ENCODE assay signal across 33 mouse cellular contexts in genomic region chr2:144763706-144764105, GRCm38 (mm10). TPM values are rescaled to one million over a fixed set of nuclear protein-coding genes. Genes with fewer than 3 reads are reported as not detected.
A peak's percentile ranks its signal among the peaks of the same experiment; 100 is the strongest.
DNase-seq lines count a peak whose midpoint lies in the region; ATAC-seq and TF ChIP-seq lines count a peak whose summit lies in the region.
"Had no signal": no experiment of that assay in that cellular context is flagged by ENCODE, and none has a peak within 500 bp of the region (broad histone marks: within the 10 kb centered on the region; RNA-seq: fewer than 3 reads in every experiment).

No protein-coding gene starts in this region.

- no peak for DNase-seq in forebrain, embryonic 10.5 days (ENCODE audit: extremely low spot score, low spot score)
- no peak for DNase-seq in forebrain, postnatal 0 days
- DNase-seq in midbrain, embryonic 10.5 days (ENCODE audit: low spot score) = no peak
- DNase-seq in MN1 (ENCODE audit: low spot score) = no peak
- DNase-seq: adrenal gland, postnatal 10 days; adrenal gland, postnatal 36 days; cerebellum, adult 11 months; cerebellum, adult 8-10 months; cerebellum, postnatal 10 days; cerebellum, postnatal 36 days; embryo, embryonic 11 days; gastrocnemius, adult 2 months; gastrocnemius, postnatal 14 days; heart, adult 2 months; heart, postnatal 14 days; heart, postnatal 4 days had no signal

- WGBS in forebrain, embryonic 10.5 days = 88% methylated on average over 9 of the region's 9 CpGs
- 79% methylated on average over 9 of the region's 9 CpGs for WGBS in forebrain, postnatal 0 days
- WGBS in midbrain, embryonic 10.5 days = 82% methylated on average over 9 of the region's 9 CpGs
- WGBS in midbrain, embryonic 13.5 days = 66% methylated on average over 9 of the region's 9 CpGs
- WGBS in midbrain, embryonic 15.5 days = 72% methylated on average over 9 of the region's 9 CpGs

- no peak overlapping the region for H3K9ac ChIP-seq in forebrain, postnatal 0 days
- no peak overlapping the region for H3K9ac ChIP-seq in midbrain, embryonic 13.5 days (replicated peaks)
- no peak overlapping the region for H3K9ac ChIP-seq in midbrain, embryonic 15.5 days
- H3K9ac ChIP-seq: embryonic facial prominence, embryonic 13.5 days; forebrain, embryonic 13.5 days; heart, embryonic 13.5 days; hindbrain, embryonic 12.5 days; hindbrain, embryonic 15.5 days had no signal

- H3K9me3 ChIP-seq in forebrain, embryonic 10.5 days = peaks cover 6% of the 10 kb centered on the region
- no peaks in the 10 kb centered on the region for H3K9me3 ChIP-seq in forebrain, postnatal 0 days (ENCODE audit: low read length)
- H3K9me3 ChIP-seq in midbrain, embryonic 10.5 days (replicated peaks) = no peaks in the 10 kb centered on the region; the same call in 1 of the 2 replicates
- peaks cover 7% of the 10 kb centered on the region; the same call in 1 of the 2 replicates for H3K9me3 ChIP-seq in midbrain, embryonic 13.5 days
- no peaks in the 10 kb centered on the region for H3K9me3 ChIP-seq in midbrain, embryonic 15.5 days
- H3K9me3 ChIP-seq: embryonic facial prominence, embryonic 10.5 days; heart, embryonic 10.5 days; hindbrain, embryonic 12.5 days; hindbrain, embryonic 15.5 days had no signal

- no peak for ATAC-seq in forebrain, postnatal 0 days
- ATAC-seq in midbrain, embryonic 13.5 days = no peak; the same call in 1 of the 2 replicates
- peak; percentile 45; the same call in 1 of the 2 replicates for ATAC-seq in midbrain, embryonic 15.5 days (replicated peaks)
- ATAC-seq: forebrain, embryonic 13.5 days; forebrain, embryonic 16.5 days; Patski had no signal

- peaks cover 5% of the 10 kb centered on the region; the same call in 1 of the 2 replicates for H3K36me3 ChIP-seq in forebrain, embryonic 10.5 days (replicated peaks)
- H3K36me3 ChIP-seq in forebrain, postnatal 0 days (ENCODE audit: insufficient read depth) = no peaks in the 10 kb centered on the region
- H3K36me3 ChIP-seq in midbrain, embryonic 10.5 days = no peaks in the 10 kb centered on the region
- no peaks in the 10 kb centered on the region for H3K36me3 ChIP-seq in midbrain, embryonic 13.5 days
- no peaks in the 10 kb centered on the region for H3K36me3 ChIP-seq in midbrain, embryonic 15.5 days (replicated peaks)
- H3K36me3 ChIP-seq: embryonic facial prominence, embryonic 10.5 days; embryonic facial prominence, embryonic 13.5 days; heart, embryonic 10.5 days; heart, embryonic 13.5 days; hindbrain, embryonic 12.5 days; hindbrain, embryonic 15.5 days had no signal

- no peak overlapping the region for H3K4me2 ChIP-seq in forebrain, postnatal 0 days (ENCODE audit: low read depth)
- H3K4me2 ChIP-seq in midbrain, embryonic 13.5 days (replicated peaks) = no peak overlapping the region
- no peak overlapping the region for H3K4me2 ChIP-seq in midbrain, embryonic 15.5 days
- H3K4me2 ChIP-seq: embryonic facial prominence, embryonic 13.5 days; forebrain, embryonic 13.5 days; heart, embryonic 13.5 days; hindbrain, embryonic 12.5 days; hindbrain, embryonic 15.5 days had no signal

- no peaks in the 10 kb centered on the region for H3K27me3 ChIP-seq in forebrain, embryonic 10.5 days (ENCODE audit: poor library complexity, severe bottlenecking)
- H3K27me3 ChIP-seq in forebrain, postnatal 0 days (ENCODE audit: insufficient read depth, low read length) = no peaks in the 10 kb centered on the region
- H3K27me3 ChIP-seq in midbrain, embryonic 10.5 days (ENCODE audit: low read depth, poor library complexity, severe bottlenecking) = no peaks in the 10 kb centered on the region
- H3K27me3 ChIP-seq in midbrain, embryonic 13.5 days = no peaks in the 10 kb centered on the region
- no peaks in the 10 kb centered on the region for H3K27me3 ChIP-seq in midbrain, embryonic 15.5 days (replicated peaks)
- H3K27me3 ChIP-seq: embryonic facial prominence, embryonic 13.5 days; forebrain, embryonic 13.5 days; heart, embryonic 13.5 days; hindbrain, embryonic 12.5 days; hindbrain, embryonic 15.5 days; Patski had no signal

- H3K4me1 ChIP-seq in forebrain, embryonic 10.5 days = peaks cover 8% of the 10 kb centered on the region
- H3K4me1 ChIP-seq in forebrain, postnatal 0 days (ENCODE audit: insufficient read depth) = no peaks in the 10 kb centered on the region
- H3K4me1 ChIP-seq in midbrain, embryonic 10.5 days = peaks cover 12% of the 10 kb centered on the region
- H3K4me1 ChIP-seq in midbrain, embryonic 13.5 days (replicated peaks) = peaks cover 5% of the 10 kb centered on the region; the same call in 1 of the 2 replicates
- H3K4me1 ChIP-seq in midbrain, embryonic 15.5 days = no peaks in the 10 kb centered on the region
- H3K4me1 ChIP-seq: embryonic facial prominence, embryonic 10.5 days; embryonic facial prominence, embryonic 13.5 days; forebrain, embryonic 13.5 days; heart, embryonic 10.5 days; hindbrain, embryonic 12.5 days; hindbrain, embryonic 15.5 days had no signal

- TF ChIP-seq CTCF in forebrain, postnatal 0 days (IDR thresholded peaks at IDR 0.05; ENCODE audit: low read depth) = no peak

- no peak overlapping the region for H3K4me3 ChIP-seq in forebrain, embryonic 10.5 days
- H3K4me3 ChIP-seq in forebrain, postnatal 0 days (ENCODE audit: low read depth, low read length) = no peak overlapping the region
- H3K4me3 ChIP-seq in midbrain, embryonic 10.5 days = no peak overlapping the region
- no peak overlapping the region for H3K4me3 ChIP-seq in midbrain, embryonic 13.5 days (replicated peaks)
- H3K4me3 ChIP-seq in midbrain, embryonic 15.5 days = no peak overlapping the region
- H3K4me3 ChIP-seq: embryonic facial prominence, embryonic 10.5 days; embryonic facial prominence, embryonic 13.5 days; erythroblast, embryonic 14.5 days; forebrain, embryonic 13.5 days; gastrocnemius, adult 2 months; heart, adult 2 months; heart, embryonic 10.5 days; heart, embryonic 13.5 days; hindbrain, embryonic 12.5 days; hindbrain, embryonic 15.5 days had no signal

- H3K27ac ChIP-seq in forebrain, embryonic 10.5 days = peak overlapping the region; percentile 30; the same call in 1 of the 2 replicates
- no peak overlapping the region for H3K27ac ChIP-seq in forebrain, postnatal 0 days (ENCODE audit: low read depth, low read length)
- H3K27ac ChIP-seq in midbrain, embryonic 10.5 days (replicated peaks) = peak overlapping the region; percentile 80
- no peak overlapping the region; the same call in 1 of the 2 replicates for H3K27ac ChIP-seq in midbrain, embryonic 13.5 days
- no peak overlapping the region for H3K27ac ChIP-seq in midbrain, embryonic 15.5 days
- H3K27ac ChIP-seq: embryonic facial prominence, embryonic 10.5 days; embryonic facial prominence, embryonic 13.5 days; forebrain, embryonic 13.5 days; gastrocnemius, adult 2 months; heart, adult 2 months; heart, embryonic 10.5 days; heart, embryonic 13.5 days; hindbrain, embryonic 12.5 days; hindbrain, embryonic 15.5 days had no signal

RNA-seq across cellular contexts. Expression of gene Scp2d1, which starts 59.8 kb away (rescaled TPM):
- not detected in 2 replicates for polyA plus RNA-seq in forebrain, embryonic 10.5 days (2016; fragmentation: Nextera tagmentation; extraction: Ambion mirVana)
- 0.43 TPM in 1 of 2 replicates, not detected in the other for total RNA-seq in forebrain, postnatal 0 days (2014; rRNA removed)
- not detected in 2 replicates for polyA plus RNA-seq in forebrain, postnatal 0 days (2015; fragmentation: Nextera tagmentation; extraction: Ambion mirVana)
- not detected in 2 replicates for polyA plus RNA-seq in midbrain, embryonic 10.5 days (2016; fragmentation: Nextera tagmentation; extraction: Ambion mirVana)
- polyA plus RNA-seq in midbrain, embryonic 13.5 days (2015; fragmentation: Nextera tagmentation; extraction: Ambion mirVana) = not detected in 2 replicates
- not detected in 2 replicates for polyA plus RNA-seq in midbrain, embryonic 15.5 days (2015; fragmentation: Nextera tagmentation; extraction: Ambion mirVana)
- total RNA-seq: adrenal gland, adult 18-20 months; adrenal gland, postnatal 10 days; adrenal gland, postnatal 36 days; gastrocnemius, adult 2 months; gastrocnemius, postnatal 14 days; gastrocnemius, postnatal 4 days; heart, adult 2 months; heart, postnatal 14 days; heart, postnatal 4 days had no signal
- polyA plus RNA-seq: cortical plate, adult 2 months; embryonic facial prominence, embryonic 10.5 days; embryonic facial prominence, embryonic 13.5 days; erythroblast, embryonic 14.5 days; forebrain, embryonic 13.5 days; forebrain, embryonic 16.5 days; heart, adult 2 months; heart, embryonic 10.5 days; heart, embryonic 13.5 days; heart, embryonic 16.5 days; hindbrain, embryonic 12.5 days; hindbrain, embryonic 15.5 days; intestine, embryonic 14.5 days; Patski had no signal

Comparison
In these comparisons a context has a peak if more than half of its experiments do, and no peak if none do; other contexts are left out.
1. H3K27ac ChIP-seq: peak in forebrain, embryonic 10.5 days (single experiment) and midbrain, embryonic 10.5 days (single experiment); none in forebrain, postnatal 0 days (single experiment), midbrain, embryonic 13.5 days (single experiment) and midbrain, embryonic 15.5 days (single experiment).